Mouse (Mus musculus) intestine, embryonic 14.5 days (tissue): ENCODE data around the gene P2ry2. TPM values are rescaled to one million over a fixed set of nuclear protein-coding genes. Genes with fewer than 3 reads are reported as not detected.

Experiments
- ATAC-seq: fragments of 200-750 bp; cut with Nextera tagmentation; replicated peaks from 2 replicates; pipeline ENCODE4 v1.8.0; 2017; ENCODE audit warnings: low read depth, moderate number of reproducible peaks, moderate TSS enrichment, moderate library complexity; ENCODE audit not compliant: low FRiP score, low TSS enrichment
- DNase-seq: peaks from one replicate; pipeline ENCODE4 v3.0.0-alpha.2; 2018; ENCODE audit warnings: low spot score
- H3K27ac ChIP-seq: fragments of 300-500 bp; sonication (generic); 2 replicates; pipeline ENCODE4 v1.5.1; 2014; ENCODE audit warnings: low read depth, mild to moderate bottlenecking, control low read depth
- H3K27me3 ChIP-seq: fragments of 300-500 bp; sonication (generic); replicated peaks from 2 replicates; pipeline ENCODE4 v1.6.1; 2014; ENCODE audit warnings: low read length, control low read depth; ENCODE audit not compliant: control insufficient read depth, insufficient read depth
- H3K36me3 ChIP-seq: fragments of 300-500 bp; sonication (generic); 2 replicates; pipeline ENCODE4 v1.6.1; 2014; ENCODE audit warnings: low read length, control low read depth; ENCODE audit not compliant: control insufficient read depth, insufficient read depth
- H3K4me1 ChIP-seq: fragments of 300-500 bp; sonication (generic); replicated peaks from 2 replicates; pipeline ENCODE4 v1.6.1; 2014; ENCODE audit warnings: low read length, control low read depth, mixed read lengths; ENCODE audit not compliant: control insufficient read depth, insufficient read depth
- H3K4me2 ChIP-seq: fragments of 300-500 bp; sonication (generic); 2 replicates; pipeline ENCODE4 v1.6.1; 2014; ENCODE audit warnings: low read length
- H3K4me3 ChIP-seq: fragments of 300-500 bp; sonication (generic); 2 replicates; pipeline ENCODE4 v1.5.1; 2014; ENCODE audit warnings: low read depth, low read length, control low read depth, mixed read lengths
- H3K9ac ChIP-seq: fragments of 300-500 bp; sonication (generic); 2 replicates; pipeline ENCODE4 v1.6.1; 2014; ENCODE audit warnings: mild to moderate bottlenecking, low read length
- H3K9me3 ChIP-seq: fragments of 300-500 bp; sonication (generic); 2 replicates; pipeline ENCODE4 v1.6.1; 2016; ENCODE audit warnings: low read length, control low read depth; ENCODE audit not compliant: control insufficient read depth
- WGBS: fragments of 180-500 bp; shearing (Covaris S2); extraction: QIAGEN DNeasy Blood & Tissue Kit; methylation state at CpG from one replicate; pipeline ENCODE4 v1.1.7; 2014; 5-methylcytosine and 5-hydroxymethylcytosine counted together
- polyA plus RNA-seq: library from polyadenylated mRNA; unstranded; fragments of >200 nt; fragmentation: Nextera tagmentation; extraction: Ambion mirVana; gene quantifications from 2 replicates; pipeline ENCODE4 v1.2.1, GENCODE M21; 2014

Gene P2ry2
- polyA plus RNA-seq, 1 experiment from 2014 or later, result 2.8 TPM

DNA sequence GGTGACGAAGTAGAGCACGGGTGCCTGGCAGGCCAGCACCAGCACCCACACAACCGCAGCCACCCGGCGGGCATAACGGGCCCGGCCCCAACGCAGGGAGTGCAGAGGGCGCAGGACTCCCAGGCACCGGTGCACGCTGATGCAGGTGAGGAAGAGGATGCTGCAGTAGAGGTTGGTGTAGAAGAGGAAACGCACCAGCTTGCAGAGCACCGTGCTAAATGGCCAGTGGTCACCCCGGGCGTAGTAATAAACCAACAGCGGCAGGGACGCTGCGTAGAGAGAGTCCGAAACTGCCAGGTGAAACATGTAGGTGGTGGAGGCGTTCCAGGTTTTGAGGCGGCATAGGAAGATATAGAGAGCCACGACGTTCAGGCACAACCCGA lies 14.1 kb downstream of the P2ry2 start:
- Histone ChIP-seq H3K4me1 (peaks cover 6% of the 10 kb centered on the region; the same call in 1 of the 2 replicates), H3K9ac (no peak overlapping the region), H3K27me3 (no peaks in the 10 kb centered on the region), H3K36me3 (no peaks in the 10 kb centered on the region), H3K4me3 (no peak overlapping the region), H3K9me3 (no peaks in the 10 kb centered on the region), H3K4me2 (no peak overlapping the region), H3K27ac (no peak overlapping the region)
- DNase-seq, result no peak
- no peak for ATAC-seq
- 85% methylated on average over 24 of the region's 24 CpGs for WGBS

- H3K4me3 ChIP-seq, result no peak overlapping the region
- no peaks in the 10 kb centered on the region for H3K9me3 ChIP-seq
- H3K27me3 ChIP-seq, result no peaks in the 10 kb centered on the region
- H3K4me2 ChIP-seq, result no peak overlapping the region
- no peak for DNase-seq
- peaks cover under 1% of the 10 kb centered on the region; the same call in 1 of the 2 replicates for H3K4me1 ChIP-seq
- WGBS, result 84% methylated on average over 31 of the region's 31 CpGs
- no peak overlapping the region for H3K9ac ChIP-seq
- H3K36me3 ChIP-seq, result no peaks in the 10 kb centered on the region
- no peak overlapping the region for H3K27ac ChIP-seq
- no peak for ATAC-seq
Observed at GRCm38 (mm10) chr7:100997951-100998577, 14.6 kb downstream of the P2ry2 start.

- Histone ChIP-seq H3K9ac (no peak overlapping the region), H3K4me2 (no peak overlapping the region), H3K36me3 (no peaks in the 10 kb centered on the region), H3K27ac (no peak overlapping the region), H3K4me1 (no peaks in the 10 kb centered on the region), H3K27me3 (no peaks in the 10 kb centered on the region), H3K4me3 (no peak overlapping the region), H3K9me3 (no peaks in the 10 kb centered on the region)
- 58% methylated on average over 1 of the region's 1 CpGs for WGBS
- ATAC-seq (no peak), DNase-seq (no peak)
Observed at GRCm38 (mm10) chr7:100997215-100997614, 15.5 kb downstream of the P2ry2 start.

- ATAC-seq (no peak), DNase-seq (no peak)
- Histone ChIP-seq H3K4me3 (no peak overlapping the region), H3K9ac (no peak overlapping the region), H3K4me2 (no peak overlapping the region), H3K36me3 (no peaks in the 10 kb centered on the region), H3K4me1 (no peaks in the 10 kb centered on the region), H3K9me3 (no peaks in the 10 kb centered on the region), H3K27me3 (no peaks in the 10 kb centered on the region), H3K27ac (no peak overlapping the region)
- WGBS, result 80% methylated on average over 3 of the region's 3 CpGs
Observed at GRCm38 (mm10) chr7:100995951-100996350, 16.7 kb downstream of the P2ry2 start.

- no peaks in the 10 kb centered on the region for H3K4me1 ChIP-seq
- no peak overlapping the region for H3K9ac ChIP-seq
- no peaks in the 10 kb centered on the region for H3K36me3 ChIP-seq
- ATAC-seq (no peak), DNase-seq (no peak)
- H3K4me2 ChIP-seq, result no peak overlapping the region
- no peak overlapping the region for H3K27ac ChIP-seq
- no peak overlapping the region for H3K4me3 ChIP-seq
- H3K9me3 ChIP-seq, result no peaks in the 10 kb centered on the region
- WGBS, result 85% methylated on average over 7 of the region's 7 CpGs
- no peaks in the 10 kb centered on the region for H3K27me3 ChIP-seq
Observed at GRCm38 (mm10) chr7:100995260-100995864, 17.3 kb downstream of the P2ry2 start.

- 61% methylated on average over 4 of the region's 4 CpGs for WGBS
- H3K4me2 ChIP-seq, result no peak overlapping the region
- H3K36me3 ChIP-seq, result no peaks in the 10 kb centered on the region
- H3K9ac ChIP-seq, result no peak overlapping the region
- no peaks in the 10 kb centered on the region for H3K27me3 ChIP-seq
- ATAC-seq, result no peak
- DNase-seq, result no peak
- H3K4me1 ChIP-seq, result no peaks in the 10 kb centered on the region
- H3K27ac ChIP-seq, result no peak overlapping the region
- no peaks in the 10 kb centered on the region for H3K9me3 ChIP-seq
- no peak overlapping the region for H3K4me3 ChIP-seq
Observed at GRCm38 (mm10) chr7:100993166-100993565, 19.5 kb downstream of the P2ry2 start.

- H3K4me3 ChIP-seq, result no peak overlapping the region
- ATAC-seq (no peak), DNase-seq (no peak)
- H3K9me3 ChIP-seq, result no peaks in the 10 kb centered on the region
- no peak overlapping the region for H3K27ac ChIP-seq
- no peaks in the 10 kb centered on the region for H3K4me1 ChIP-seq
- H3K36me3 ChIP-seq, result no peaks in the 10 kb centered on the region
- H3K4me2 ChIP-seq, result no peak overlapping the region
- H3K27me3 ChIP-seq, result no peaks in the 10 kb centered on the region
- WGBS, result 91% methylated on average over 3 of the region's 3 CpGs
- H3K9ac ChIP-seq, result no peak overlapping the region
Observed at GRCm38 (mm10) chr7:100991972-100992371, 20.7 kb downstream of the P2ry2 start.

DNA sequence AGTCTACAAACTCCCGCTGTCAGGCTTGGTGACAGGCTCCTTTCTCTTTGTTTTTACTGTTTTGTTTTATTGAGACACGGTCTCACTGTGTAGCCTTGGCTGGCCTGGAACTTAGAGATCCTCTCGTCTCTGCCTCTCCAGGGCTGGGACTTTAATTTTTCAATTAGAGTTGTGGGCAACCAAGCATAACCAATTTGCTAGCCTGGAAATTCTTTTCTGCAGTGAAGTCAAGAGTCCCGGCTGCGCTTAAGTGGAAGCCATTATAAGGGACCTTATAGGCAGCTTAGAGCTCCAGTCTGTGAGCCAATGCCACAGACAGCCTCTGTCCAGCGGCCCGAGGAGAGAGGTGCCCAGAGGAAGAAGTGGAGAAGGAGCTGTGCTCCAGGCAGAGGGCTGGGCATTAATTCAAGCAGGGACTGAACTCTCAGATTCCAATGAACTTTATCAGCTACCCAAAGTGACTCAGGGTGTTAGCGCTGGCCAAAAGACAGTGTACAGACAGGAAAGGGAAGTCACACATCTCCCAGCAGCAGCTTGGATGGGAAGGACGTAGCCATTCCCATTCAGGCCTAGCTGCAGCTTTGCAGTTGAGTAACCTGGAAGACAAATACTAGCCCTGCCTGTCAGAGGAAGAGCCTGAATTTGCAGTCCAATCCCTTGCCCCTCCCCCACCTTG lies 21.9 kb downstream of the P2ry2 start:
- H3K27me3 ChIP-seq, result no peaks in the 10 kb centered on the region
- no peaks in the 10 kb centered on the region for H3K36me3 ChIP-seq
- no peak overlapping the region for H3K4me2 ChIP-seq
- WGBS, result 71% methylated on average over 9 of the region's 9 CpGs
- DNase-seq (no peak), ATAC-seq (no peak)
- H3K27ac ChIP-seq, result no peak overlapping the region
- H3K4me3 ChIP-seq, result no peak overlapping the region
- no peak overlapping the region for H3K9ac ChIP-seq
- H3K9me3 ChIP-seq, result no peaks in the 10 kb centered on the region
- H3K4me1 ChIP-seq, result no peaks in the 10 kb centered on the region
